Mouse (Mus musculus) C2C12 (cell line): ENCODE data around the gene Fxyd5.

Source experiments
- CEBPB ChIP-seq: IDR thresholded peaks from one replicate; pipeline ENCODE4 v1.6.1; 2011; ENCODE audit warnings: low read depth, mild to moderate bottlenecking, control low read depth, moderate library complexity
- CTCF ChIP-seq: IDR thresholded peaks from one replicate; pipeline ENCODE4 v1.5.1; 2011; ENCODE audit not compliant: control insufficient read depth, insufficient read depth, insufficient read length
- FOSL1 ChIP-seq: IDR thresholded peaks from one replicate; pipeline ENCODE4 v1.8.0; 2011; ENCODE audit warnings: mild to moderate bottlenecking, low read length; ENCODE audit not compliant: poor library complexity, insufficient read depth, severe bottlenecking
- MAX ChIP-seq: IDR thresholded peaks from one replicate; pipeline ENCODE4 v1.6.1; 2011; ENCODE audit warnings: mild to moderate bottlenecking, control low read depth
- USF1 ChIP-seq: IDR thresholded peaks from one replicate; pipeline ENCODE4 v1.6.1; 2011; ENCODE audit warnings: low read depth, mild to moderate bottlenecking, control low read depth, moderate library complexity

- TF ChIP-seq CTCF (no peak), MAX (no peak), FOSL1 (no peak), USF1 (no peak), CEBPB (no peak)
Observed at GRCm38 (mm10) chr7:31039011-31039410, 3.3 kb downstream of the Fxyd5 start.
